Mouse (Mus musculus): ENCODE measurements around the gene Echs1. TPM values are rescaled to one million over a fixed set of nuclear protein-coding genes. Genes with fewer than 3 reads are reported as not detected.

Echs1 gene
- total and polyA plus RNA-seq, 3 experiments: 43.3 to 72.0 (median 47.8) TPM

- Histone ChIP-seq H3K27ac (ENCODE audit: insufficient read depth, low read depth) (peak overlapping the region; percentile 82), H3K9ac (ENCODE audit: insufficient read depth, low read depth) (peak overlapping the region; percentile 8), H3K4me1 (ENCODE audit: control insufficient read depth in 1 of 2, insufficient read depth in 2 of 2) (peaks cover 22 to 78% of the 10 kb centered on the region in 2 experiments), H3K9me3 (replicated peaks; ENCODE audit: low read length) (no peaks in the 10 kb centered on the region), H3K79me2 (replicated peaks; ENCODE audit: control insufficient read depth, extremely low read depth, insufficient read depth, poor library complexity, severe bottlenecking) (peaks cover 3% of the 10 kb centered on the region), H3K27me3 (replicated peaks) (no peaks in the 10 kb centered on the region), H3K4me3 (replicated peaks in 1 of 3; ENCODE audit: low read depth in 2 of 3, low read length in 2 of 3, poor library complexity in 1 of 3) (peak overlapping the region in 2 of 3 experiments; percentile 2 to 12), H3K36me3 (replicated peaks in 1 of 2; ENCODE audit: control insufficient read depth in 1 of 2, insufficient read depth in 1 of 2, low read length in 1 of 2) (peaks cover 0 to 8% of the 10 kb centered on the region in 2 experiments), H3K4me2 (ENCODE audit: insufficient read depth, low read depth, poor library complexity, severe bottlenecking) (peak overlapping the region; percentile 67)
- in situ Hi-C loops (cut with MboI; ENCODE audit: low pct_ligation_motif_present, low pct_unique_long_range_greater_than_20kb, low sequenced_read_pairs): no loop called here
- dilution Hi-C loops (cut with MboI; ENCODE audit: extremely low pct_ligation_motif_present, extremely low pct_unique_long_range_greater_than_20kb, low sequenced_read_pairs): no loop called here
- DNase-seq (ENCODE audit: extremely low read depth): no peak
- TF ChIP-seq CHD1 (IDR thresholded peaks at IDR 0.05; ENCODE audit: low read depth, low read length) (peak; percentile 67; the same call in 1 of the 2 replicates), ETS1 (conservative IDR thresholded peaks at IDR 0.05; ENCODE audit: low read depth, low read length) (peak; percentile 28; the same call in 1 of the 2 replicates), POLR2AphosphoS2 (IDR thresholded peaks at IDR 0.05; ENCODE audit: low read depth, low read length) (no peak)
These were observed 6.5 kb upstream of the Echs1 start for GRCm38 (mm10) chr7:140122765-140123164.

- in situ Hi-C loops (cut with MboI; ENCODE audit: low pct_ligation_motif_present, low pct_unique_long_range_greater_than_20kb, low sequenced_read_pairs): no loop called here
- H3K36me3 ChIP-seq (replicated peaks in 1 of 2; ENCODE audit: control insufficient read depth in 1 of 2, insufficient read depth in 1 of 2, low read length in 1 of 2): peaks cover 0 to 6% of the 10 kb centered on the region in 2 experiments
- H3K9ac ChIP-seq (ENCODE audit: insufficient read depth, low read depth): no peak overlapping the region
- H3K79me2 ChIP-seq (replicated peaks; ENCODE audit: control insufficient read depth, extremely low read depth, insufficient read depth, poor library complexity, severe bottlenecking): no peaks in the 10 kb centered on the region; the same call in none of the 2 replicates
- H3K4me2 ChIP-seq (ENCODE audit: insufficient read depth, low read depth, poor library complexity, severe bottlenecking): peak overlapping the region; percentile 30
- H3K27me3 ChIP-seq (replicated peaks): no peaks in the 10 kb centered on the region
- H3K9me3 ChIP-seq (replicated peaks; ENCODE audit: low read length): no peaks in the 10 kb centered on the region
- peak overlapping the region; percentile 51 for H3K27ac ChIP-seq (ENCODE audit: insufficient read depth, low read depth)
- dilution Hi-C loops (cut with MboI; ENCODE audit: extremely low pct_ligation_motif_present, extremely low pct_unique_long_range_greater_than_20kb, low sequenced_read_pairs): no loop called here
- H3K4me1 ChIP-seq (ENCODE audit: control insufficient read depth in 1 of 2, insufficient read depth in 2 of 2): peaks cover 18 to 70% of the 10 kb centered on the region in 2 experiments
- no peak for DNase-seq (ENCODE audit: extremely low read depth)
- H3K4me3 ChIP-seq (replicated peaks in 1 of 3; ENCODE audit: low read depth in 2 of 3, low read length in 2 of 3, poor library complexity in 1 of 3): no peak overlapping the region
- no peak for TF ChIP-seq ZC3H11A (IDR thresholded peaks at IDR 0.05; ENCODE audit: low read depth, low read length)
- TF ChIP-seq ZMIZ1 (IDR thresholded peaks at IDR 0.05; ENCODE audit: low read depth, low read length): no peak
- TF ChIP-seq CHD1 (IDR thresholded peaks at IDR 0.05; ENCODE audit: low read depth, low read length): 0 out of 2 replicates have a peak, but pooled peaks have one; percentile 76
- TF ChIP-seq NELFE (IDR thresholded peaks at IDR 0.05; ENCODE audit: low read depth, low read length): no peak
- 0 out of 2 replicates have a peak, but pooled peaks have one; percentile 19 for TF ChIP-seq MEF2A (IDR thresholded peaks at IDR 0.05; ENCODE audit: borderline replicate concordance, low read depth, low read length)
- TF ChIP-seq MAFK (IDR thresholded peaks at IDR 0.05; ENCODE audit: insufficient replicate concordance, low read length): 0 out of 2 replicates have a peak, but pooled peaks have one; percentile 18
- TF ChIP-seq PAX5 (IDR thresholded peaks at IDR 0.05; ENCODE audit: low read length): no peak
- no peak; the same call in 1 of the 2 replicates for TF ChIP-seq MYC (IDR thresholded peaks at IDR 0.05; ENCODE audit: low read depth, low read length)
- no peak for TF ChIP-seq ELF1 (IDR thresholded peaks at IDR 0.05; ENCODE audit: low read depth, low read length)
- TF ChIP-seq UBTF (IDR thresholded peaks at IDR 0.05; ENCODE audit: low read depth, low read length): no peak
- no peak for TF ChIP-seq CHD2 (IDR thresholded peaks at IDR 0.05; ENCODE audit: low read length)
- no peak for TF ChIP-seq KAT2A (IDR thresholded peaks at IDR 0.05; ENCODE audit: insufficient replicate concordance, low read length)
- no peak for TF ChIP-seq NRF1 (IDR thresholded peaks at IDR 0.05; ENCODE audit: low read depth, low read length)
- TF ChIP-seq RCOR1 (conservative IDR thresholded peaks at IDR 0.05; ENCODE audit: low read depth, low read length): no peak
- no peak for TF ChIP-seq ZKSCAN1 (IDR thresholded peaks at IDR 0.05; ENCODE audit: borderline replicate concordance, low read depth, low read length)
- no peak for TF ChIP-seq TBP (conservative IDR thresholded peaks at IDR 0.05; ENCODE audit: low read depth, low read length)
- TF ChIP-seq ETS1 (conservative IDR thresholded peaks at IDR 0.05; ENCODE audit: low read depth, low read length): peak; percentile 58
- no peak for TF ChIP-seq JUND (conservative IDR thresholded peaks at IDR 0.05; ENCODE audit: low read depth, low read length)
- no peak for TF ChIP-seq USF1 (IDR thresholded peaks at IDR 0.05; ENCODE audit: low read depth, low read length)
- TF ChIP-seq CTCF (conservative IDR thresholded peaks at IDR 0.05 in 1 of 2, IDR thresholded peaks at IDR 0.05 in 1 of 2; ENCODE audit: low read depth in 2 of 2, low read length in 2 of 2): no peak
- no peak for TF ChIP-seq POLR2A (IDR thresholded peaks at IDR 0.05; ENCODE audit: low read depth, low read length)
- TF ChIP-seq SIN3A (IDR thresholded peaks at IDR 0.05; ENCODE audit: low read length): 0 out of 2 replicates have a peak, but pooled peaks have one; percentile 33
- peak; percentile 65 for TF ChIP-seq TCF12 (IDR thresholded peaks at IDR 0.05; ENCODE audit: low read depth, low read length)
- no peak for TF ChIP-seq GABPA (IDR thresholded peaks at IDR 0.05; ENCODE audit: insufficient replicate concordance, low read depth, low read length)
- no peak for TF ChIP-seq MAZ (IDR thresholded peaks at IDR 0.05; ENCODE audit: low read depth, low read length)
- no peak for TF ChIP-seq RAD21 (IDR thresholded peaks at IDR 0.05; ENCODE audit: low read depth, low read length)
- TF ChIP-seq IRF4 (IDR thresholded peaks at IDR 0.05; ENCODE audit: low read depth, low read length): no peak
- TF ChIP-seq EP300 (IDR thresholded peaks at IDR 0.05; ENCODE audit: low read length): no peak; the same call in 1 of the 2 replicates
- no peak for TF ChIP-seq JUN (IDR thresholded peaks at IDR 0.05; ENCODE audit: insufficient read depth, low read depth, low read length)
- TF ChIP-seq MAX (IDR thresholded peaks at IDR 0.05; ENCODE audit: low read length): no peak
- TF ChIP-seq MXI1 (IDR thresholded peaks at IDR 0.05; ENCODE audit: low read depth, low read length): no peak
These were observed 5.1 kb upstream of the Echs1 start for GRCm38 (mm10) chr7:140121338-140121910.

All from CH12.LX (cell line).